Mouse (Mus musculus): Measurements from ENCODE around the gene Sema5b. TPM values are rescaled to one million over a fixed set of nuclear protein-coding genes. Genes with fewer than 3 reads are reported as not detected.

The Sema5b gene
- polyA plus RNA-seq, 1 experiment from 2014 or later: 2.0 TPM

DNA sequence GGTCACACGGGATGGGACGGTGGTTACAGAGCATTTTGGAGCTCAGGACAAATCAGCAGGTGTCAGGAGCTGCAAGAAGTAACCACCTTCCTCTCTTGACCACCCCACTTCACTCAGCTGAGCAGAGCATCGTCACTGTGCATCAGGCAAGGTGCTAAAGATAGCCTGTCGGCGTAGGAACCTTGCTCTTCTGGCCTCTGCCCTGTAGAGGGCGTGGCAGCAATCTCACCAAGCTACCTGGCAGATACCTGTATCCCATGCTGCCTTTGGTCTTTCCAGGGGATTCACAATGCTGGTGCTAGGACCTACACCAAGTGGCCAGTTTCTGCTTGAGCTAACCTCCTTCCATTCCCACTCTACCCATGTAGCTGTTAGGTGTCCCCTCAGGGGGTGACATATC, 55.3 kb downstream of the Sema5b start:
- ATAC-seq (ENCODE audit: extremely low read depth, insufficient number of reproducible peaks, low FRiP score, low TSS enrichment): no peak
- WGBS: 34% methylated on average over 6 of the region's 6 CpGs

DNA sequence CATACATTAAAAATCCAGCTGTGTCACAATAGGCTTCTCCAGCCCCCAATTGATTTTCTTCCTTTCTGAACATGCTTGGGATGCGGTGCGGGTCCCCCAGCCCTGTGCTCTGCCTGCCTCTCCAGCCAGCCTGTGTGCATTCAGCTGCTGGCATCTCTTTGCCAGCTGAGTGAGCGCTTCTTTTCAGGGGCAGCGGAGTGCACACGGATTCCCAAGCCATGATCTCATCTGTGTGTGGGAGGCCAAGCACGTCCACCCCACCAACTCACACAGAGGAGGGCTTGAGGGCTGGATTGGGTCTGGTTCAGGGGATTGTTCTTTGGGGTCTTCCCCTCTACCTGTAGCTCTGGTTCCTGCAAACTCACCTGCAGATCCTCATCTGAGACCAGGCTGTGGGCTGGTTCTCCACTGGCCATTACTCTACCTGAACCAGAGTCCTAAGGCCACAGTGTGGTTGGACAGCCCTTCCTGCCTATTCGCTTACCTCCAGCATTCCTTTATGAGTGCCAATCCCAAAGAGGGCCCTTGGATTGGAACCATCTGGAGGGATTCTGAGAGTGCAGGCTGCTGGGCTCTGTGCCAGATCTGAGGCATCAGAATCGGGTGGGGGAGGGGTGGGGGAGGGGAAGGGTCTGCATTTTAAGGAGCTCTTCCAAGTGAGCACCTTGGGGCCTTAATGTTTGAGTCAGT, 55.9 kb downstream of the Sema5b start:
- Histone ChIP-seq H3K4me1 (peaks cover 25% of the 10 kb centered on the region), H3K9ac (no peak overlapping the region), H3K4me2 (no peak overlapping the region), H3K27ac (replicated peaks) (no peak overlapping the region), H3K36me3 (no peaks in the 10 kb centered on the region), H3K4me3 (no peak overlapping the region), H3K9me3 (peaks cover 4% of the 10 kb centered on the region), H3K27me3 (replicated peaks) (peaks cover 51% of the 10 kb centered on the region)
- ATAC-seq (ENCODE audit: extremely low read depth, insufficient number of reproducible peaks, low FRiP score, low TSS enrichment): no peak
- WGBS: 45% methylated on average over 8 of the region's 8 CpGs

More for the DNA sequence above, 55.3 kb downstream of the Sema5b start:
- Histone ChIP-seq H3K27ac (replicated peaks) (no peak overlapping the region), H3K36me3 (no peaks in the 10 kb centered on the region), H3K9ac (no peak overlapping the region), H3K9me3 (peaks cover 4% of the 10 kb centered on the region), H3K27me3 (replicated peaks) (peaks cover 49% of the 10 kb centered on the region), H3K4me3 (no peak overlapping the region), H3K4me1 (peaks cover 25% of the 10 kb centered on the region), H3K4me2 (no peak overlapping the region)

DNA sequence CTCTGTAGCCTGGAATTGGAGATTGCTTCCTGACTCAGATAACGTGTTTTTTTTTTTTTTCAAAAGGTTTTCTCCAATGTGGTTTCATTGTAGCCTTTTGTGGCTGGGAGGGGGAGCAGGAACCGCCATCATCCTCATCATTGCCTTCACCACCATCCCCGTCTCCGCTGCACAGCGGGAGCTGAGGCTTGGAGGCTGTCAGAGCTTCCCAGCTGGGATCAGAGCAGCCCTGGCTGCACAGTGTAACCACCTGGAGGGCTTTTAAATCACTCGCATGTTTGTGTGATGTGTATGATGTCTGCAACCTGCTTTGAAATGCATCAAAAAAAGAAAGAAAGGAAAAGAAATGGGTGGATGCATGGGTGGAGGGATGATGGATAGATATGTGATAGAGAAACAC, 57.0 kb downstream of the Sema5b start:
- no peaks in the 10 kb centered on the region for H3K36me3 ChIP-seq
- 14% methylated on average over 6 of the region's 6 CpGs for WGBS

DNA sequence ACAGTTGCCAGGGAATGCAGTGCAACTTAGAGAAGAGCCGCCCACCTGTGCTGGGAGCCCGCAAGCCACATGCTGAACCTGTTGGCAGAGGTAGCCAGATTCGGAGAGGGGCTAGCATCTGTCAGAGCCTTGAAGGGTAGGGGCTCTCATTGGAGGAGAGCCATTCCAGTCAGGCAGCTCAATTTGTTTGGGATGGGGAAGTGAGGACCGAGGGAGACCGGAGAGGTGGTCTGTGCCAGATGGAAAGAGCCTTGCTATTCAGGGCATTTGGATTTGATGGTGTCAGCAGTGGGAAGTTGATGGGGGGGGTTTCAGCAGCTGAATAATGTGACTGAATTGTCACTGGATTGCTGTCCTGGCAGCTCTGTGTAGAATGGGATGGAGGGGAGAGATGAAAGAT, 57.9 kb downstream of the Sema5b start:
- Histone ChIP-seq H3K36me3 (no peaks in the 10 kb centered on the region), H3K4me3 (no peak overlapping the region), H3K4me2 (no peak overlapping the region), H3K27me3 (replicated peaks) (peaks cover 64% of the 10 kb centered on the region), H3K9ac (no peak overlapping the region), H3K27ac (replicated peaks) (no peak overlapping the region), H3K4me1 (peaks cover 33% of the 10 kb centered on the region), H3K9me3 (no peaks in the 10 kb centered on the region)
- ATAC-seq (ENCODE audit: extremely low read depth, insufficient number of reproducible peaks, low FRiP score, low TSS enrichment): no peak
- WGBS: 56% methylated on average over 5 of the region's 5 CpGs

More for the DNA sequence above, 57.0 kb downstream of the Sema5b start:
- peaks cover 4% of the 10 kb centered on the region for H3K9me3 ChIP-seq
- no peak overlapping the region for H3K4me3 ChIP-seq
- H3K27me3 ChIP-seq (replicated peaks): peaks cover 56% of the 10 kb centered on the region
- peaks cover 25% of the 10 kb centered on the region for H3K4me1 ChIP-seq
- H3K4me2 ChIP-seq: no peak overlapping the region
- H3K9ac ChIP-seq: no peak overlapping the region
- ATAC-seq (ENCODE audit: extremely low read depth, insufficient number of reproducible peaks, low FRiP score, low TSS enrichment): no peak
- no peak overlapping the region for H3K27ac ChIP-seq (replicated peaks)

DNA sequence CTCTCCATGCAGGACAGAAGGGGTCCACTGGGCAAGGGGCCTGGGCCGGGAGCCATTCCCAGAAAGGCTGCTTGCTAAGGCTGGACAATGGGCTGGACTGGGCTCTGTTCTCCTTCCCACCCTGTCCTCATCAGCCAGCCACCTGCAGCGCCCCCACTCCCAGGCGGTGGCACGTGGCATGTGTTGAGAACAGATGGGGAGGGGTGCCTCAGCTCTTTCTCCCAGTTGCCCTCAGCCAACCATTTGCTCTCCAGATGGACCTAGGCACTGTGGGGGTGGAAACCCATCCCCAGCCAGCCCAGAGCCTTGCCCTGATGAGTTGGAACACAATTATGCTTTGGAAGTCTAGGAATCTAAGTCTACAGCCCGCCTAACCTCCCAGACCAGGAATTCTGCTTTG, 59.3 kb downstream of the Sema5b start:
- peaks cover 40% of the 10 kb centered on the region for H3K4me1 ChIP-seq
- no peak overlapping the region for H3K4me3 ChIP-seq
- H3K27me3 ChIP-seq (replicated peaks): peaks cover 59% of the 10 kb centered on the region
- no peak overlapping the region for H3K27ac ChIP-seq (replicated peaks)
- ATAC-seq (ENCODE audit: extremely low read depth, insufficient number of reproducible peaks, low FRiP score, low TSS enrichment): no peak
- no peaks in the 10 kb centered on the region for H3K9me3 ChIP-seq
- 62% methylated on average over 5 of the region's 5 CpGs for WGBS
- no peaks in the 10 kb centered on the region for H3K36me3 ChIP-seq
- no peak overlapping the region for H3K9ac ChIP-seq
- no peak overlapping the region for H3K4me2 ChIP-seq

DNA sequence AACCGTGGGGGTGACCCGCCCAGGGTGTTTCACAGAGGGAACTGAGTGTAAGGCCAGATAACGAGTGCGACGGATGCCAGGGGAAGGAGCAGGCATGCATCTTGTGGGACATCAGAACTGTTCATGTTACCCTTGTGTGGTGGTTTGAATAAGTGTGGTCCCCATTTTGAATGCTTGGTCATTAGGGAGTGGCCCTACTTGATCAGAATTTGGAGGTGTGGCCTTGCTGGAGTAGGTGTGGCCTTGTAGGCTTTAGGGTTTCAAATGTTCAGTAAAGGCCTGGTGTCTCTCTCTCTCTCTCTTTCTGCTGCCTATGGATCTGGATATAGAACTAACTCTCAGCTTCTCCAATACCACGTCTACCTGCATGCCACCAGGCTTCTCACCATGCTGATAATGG, 60.5 kb downstream of the Sema5b start:
- ATAC-seq (ENCODE audit: extremely low read depth, insufficient number of reproducible peaks, low FRiP score, low TSS enrichment): no peak
- H3K4me2 ChIP-seq: no peak overlapping the region
- H3K9me3 ChIP-seq: no peaks in the 10 kb centered on the region
- H3K27ac ChIP-seq (replicated peaks): no peak overlapping the region
- WGBS: 85% methylated on average over 6 of the region's 6 CpGs
- peaks cover 70% of the 10 kb centered on the region for H3K27me3 ChIP-seq (replicated peaks)
- H3K9ac ChIP-seq: no peak overlapping the region
- H3K36me3 ChIP-seq: no peaks in the 10 kb centered on the region
- peaks cover 34% of the 10 kb centered on the region for H3K4me1 ChIP-seq
- H3K4me3 ChIP-seq: no peak overlapping the region

DNA sequence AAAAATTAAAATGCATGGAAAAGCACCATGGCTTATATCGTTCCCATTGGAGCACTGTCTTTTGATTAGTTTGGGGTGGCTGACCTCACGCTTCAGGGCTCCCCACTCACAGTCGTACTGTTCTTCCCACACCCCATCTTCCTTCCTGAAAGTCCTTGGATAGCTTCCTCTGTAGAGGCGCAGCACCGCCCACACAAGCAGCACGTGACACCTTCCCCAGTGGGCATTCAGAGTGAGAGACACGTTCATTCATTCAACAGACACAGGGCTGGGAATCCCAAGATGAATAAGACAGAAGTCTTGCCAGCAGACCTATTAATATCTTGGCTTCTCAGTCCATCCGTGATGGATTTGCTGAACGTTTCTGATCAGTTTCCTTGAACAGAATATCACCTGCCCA, 61.6 kb downstream of the Sema5b start:
- ATAC-seq (ENCODE audit: extremely low read depth, insufficient number of reproducible peaks, low FRiP score, low TSS enrichment): no peak
- WGBS: 60% methylated on average over 9 of the region's 9 CpGs
- H3K4me2 ChIP-seq: no peak overlapping the region
- no peak overlapping the region for H3K27ac ChIP-seq (replicated peaks)
- peaks cover 79% of the 10 kb centered on the region for H3K27me3 ChIP-seq (replicated peaks)
- peaks cover 25% of the 10 kb centered on the region for H3K4me1 ChIP-seq
- H3K36me3 ChIP-seq: no peaks in the 10 kb centered on the region
- no peaks in the 10 kb centered on the region for H3K9me3 ChIP-seq
- H3K9ac ChIP-seq: no peak overlapping the region
- no peak overlapping the region for H3K4me3 ChIP-seq

DNA sequence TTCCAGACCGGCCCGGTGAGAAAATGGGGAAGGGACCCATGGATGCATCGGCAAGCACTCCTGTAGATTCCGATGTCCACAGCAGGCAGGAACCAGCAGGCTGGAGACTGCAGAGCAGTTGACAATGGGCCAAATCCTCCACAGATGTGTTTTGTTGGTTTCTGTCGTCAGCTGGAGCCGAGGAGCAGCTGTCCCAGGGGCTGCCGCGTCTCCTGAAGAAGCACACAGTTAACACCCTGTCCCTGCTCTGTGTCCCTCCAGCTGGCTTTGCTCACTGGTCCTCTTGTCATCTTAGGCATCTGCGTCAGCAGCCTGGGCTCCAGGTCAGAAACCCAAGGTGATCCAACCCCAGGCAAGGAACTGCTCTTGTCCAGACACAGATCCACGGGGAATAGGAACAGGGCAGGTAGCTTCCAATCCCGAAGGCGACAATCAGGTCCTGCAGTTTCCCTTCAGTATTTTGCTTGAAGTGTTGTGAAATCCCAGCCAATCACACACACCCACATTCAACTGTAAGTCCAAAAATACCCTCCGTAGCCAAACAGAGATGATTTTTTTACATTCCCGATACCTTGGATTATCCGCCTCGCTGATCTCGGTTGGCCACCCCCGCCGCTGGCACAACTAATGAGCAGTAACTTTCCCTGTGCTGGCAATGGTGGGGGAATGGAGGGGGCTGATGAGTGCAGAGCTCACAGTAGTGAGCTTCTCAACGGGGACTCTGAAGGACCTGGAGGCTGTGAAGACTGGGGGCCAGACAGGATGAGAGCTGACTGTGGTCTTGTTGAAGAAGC, 63.0 kb downstream of the Sema5b start:
- 42% methylated on average over 20 of the region's 20 CpGs for WGBS
- H3K4me1 ChIP-seq: peaks cover 34% of the 10 kb centered on the region
- H3K9me3 ChIP-seq: no peaks in the 10 kb centered on the region
- peaks cover 69% of the 10 kb centered on the region for H3K27me3 ChIP-seq (replicated peaks)
- H3K4me3 ChIP-seq: no peak overlapping the region
- H3K9ac ChIP-seq: no peak overlapping the region
- peak; percentile 28; the same call in 1 of the 2 replicates for ATAC-seq (ENCODE audit: extremely low read depth, insufficient number of reproducible peaks, low FRiP score, low TSS enrichment)
- H3K4me2 ChIP-seq: peak overlapping the region; percentile 36
- H3K36me3 ChIP-seq: no peaks in the 10 kb centered on the region
- H3K27ac ChIP-seq (replicated peaks): no peak overlapping the region

DNA sequence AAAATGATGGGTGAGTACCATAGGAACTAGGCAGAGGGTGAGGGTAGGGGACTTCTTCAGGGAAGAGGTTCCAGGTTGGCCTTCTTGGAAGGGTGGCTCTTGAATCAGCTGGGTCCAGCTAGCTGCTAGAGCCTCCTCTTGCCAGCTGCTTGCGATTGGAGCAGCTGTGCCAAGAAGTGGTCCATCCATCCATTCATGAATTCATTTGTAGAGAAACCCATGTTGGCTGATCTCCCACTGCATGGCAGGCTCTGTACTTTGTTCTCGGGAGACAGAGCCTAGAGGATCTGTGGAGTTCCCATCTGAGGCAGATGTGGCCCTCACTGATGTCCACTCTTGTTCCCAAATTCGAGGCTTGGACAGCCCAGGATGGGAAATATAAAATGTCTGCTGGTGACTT, 66.3 kb downstream of the Sema5b start:
- H3K9ac ChIP-seq: no peak overlapping the region
- H3K4me3 ChIP-seq: no peak overlapping the region
- H3K36me3 ChIP-seq: no peaks in the 10 kb centered on the region
- no peak overlapping the region for H3K27ac ChIP-seq (replicated peaks)
- peaks cover 43% of the 10 kb centered on the region for H3K27me3 ChIP-seq (replicated peaks)
- WGBS: 60% methylated on average over 3 of the region's 3 CpGs
- peaks cover 31% of the 10 kb centered on the region for H3K4me1 ChIP-seq
- H3K4me2 ChIP-seq: no peak overlapping the region
- no peaks in the 10 kb centered on the region for H3K9me3 ChIP-seq
- no peak for ATAC-seq (ENCODE audit: extremely low read depth, insufficient number of reproducible peaks, low FRiP score, low TSS enrichment)

DNA sequence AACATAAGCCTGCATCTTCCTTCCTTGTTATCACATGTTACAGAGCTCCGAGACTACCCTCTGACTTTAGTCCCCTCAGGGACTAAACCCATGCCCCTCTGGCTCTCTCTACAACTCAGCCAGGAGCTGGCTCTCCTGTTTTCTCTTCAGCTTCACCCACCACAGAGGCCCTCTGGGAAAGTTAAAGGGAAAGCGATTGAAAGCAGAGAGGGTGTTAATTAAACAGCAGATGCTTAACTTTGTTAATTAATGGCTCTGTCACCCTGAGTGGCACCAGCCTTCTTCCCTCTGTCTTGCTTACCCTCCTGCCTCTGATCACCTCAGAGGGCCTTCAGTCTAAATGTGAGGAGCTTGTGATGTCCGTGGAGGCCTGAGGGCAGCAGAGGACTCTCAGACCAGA, 67.3 kb downstream of the Sema5b start:
- H3K27me3 ChIP-seq (replicated peaks): peaks cover 36% of the 10 kb centered on the region
- WGBS: 25% methylated on average over 3 of the region's 3 CpGs
- H3K4me1 ChIP-seq: peaks cover 21% of the 10 kb centered on the region

DNA sequence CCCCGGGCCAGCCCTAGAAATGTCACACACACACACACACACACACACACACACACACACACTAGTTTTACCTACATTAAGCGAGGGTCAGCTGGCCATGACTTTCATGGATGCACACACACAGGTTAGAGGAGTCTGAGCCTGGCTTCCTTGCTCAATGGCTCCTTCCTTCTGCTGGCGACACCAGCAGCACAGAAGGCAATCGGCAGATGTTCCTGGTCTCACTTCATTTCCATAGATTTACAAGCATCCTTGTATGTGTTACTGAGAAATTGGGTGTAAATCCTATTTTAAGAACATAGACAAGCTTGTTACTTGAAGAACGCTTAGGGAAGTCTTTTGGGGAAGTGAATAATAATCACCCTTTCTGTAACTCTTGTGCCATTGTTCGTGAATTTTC, 68.6 kb downstream of the Sema5b start:
- WGBS: 63% methylated on average over 6 of the region's 6 CpGs
- H3K4me2 ChIP-seq: no peak overlapping the region

More for the DNA sequence above, 67.3 kb downstream of the Sema5b start:
- ATAC-seq (ENCODE audit: extremely low read depth, insufficient number of reproducible peaks, low FRiP score, low TSS enrichment): no peak
- H3K36me3 ChIP-seq: no peaks in the 10 kb centered on the region
- H3K4me3 ChIP-seq: no peak overlapping the region
- no peaks in the 10 kb centered on the region for H3K9me3 ChIP-seq
- no peak overlapping the region for H3K9ac ChIP-seq
- no peak overlapping the region for H3K27ac ChIP-seq (replicated peaks)
- no peak overlapping the region for H3K4me2 ChIP-seq

More for the DNA sequence above, 68.6 kb downstream of the Sema5b start:
- Histone ChIP-seq H3K27ac (replicated peaks) (no peak overlapping the region), H3K36me3 (no peaks in the 10 kb centered on the region), H3K9ac (no peak overlapping the region), H3K4me1 (peaks cover 20% of the 10 kb centered on the region), H3K9me3 (no peaks in the 10 kb centered on the region), H3K27me3 (replicated peaks) (peaks cover 30% of the 10 kb centered on the region), H3K4me3 (no peak overlapping the region)
- no peak for ATAC-seq (ENCODE audit: extremely low read depth, insufficient number of reproducible peaks, low FRiP score, low TSS enrichment)

Measured in heart, embryonic 13.5 days (tissue).